Mouse (Mus musculus): ENCODE results near the gene Gpatch11.

DNA sequence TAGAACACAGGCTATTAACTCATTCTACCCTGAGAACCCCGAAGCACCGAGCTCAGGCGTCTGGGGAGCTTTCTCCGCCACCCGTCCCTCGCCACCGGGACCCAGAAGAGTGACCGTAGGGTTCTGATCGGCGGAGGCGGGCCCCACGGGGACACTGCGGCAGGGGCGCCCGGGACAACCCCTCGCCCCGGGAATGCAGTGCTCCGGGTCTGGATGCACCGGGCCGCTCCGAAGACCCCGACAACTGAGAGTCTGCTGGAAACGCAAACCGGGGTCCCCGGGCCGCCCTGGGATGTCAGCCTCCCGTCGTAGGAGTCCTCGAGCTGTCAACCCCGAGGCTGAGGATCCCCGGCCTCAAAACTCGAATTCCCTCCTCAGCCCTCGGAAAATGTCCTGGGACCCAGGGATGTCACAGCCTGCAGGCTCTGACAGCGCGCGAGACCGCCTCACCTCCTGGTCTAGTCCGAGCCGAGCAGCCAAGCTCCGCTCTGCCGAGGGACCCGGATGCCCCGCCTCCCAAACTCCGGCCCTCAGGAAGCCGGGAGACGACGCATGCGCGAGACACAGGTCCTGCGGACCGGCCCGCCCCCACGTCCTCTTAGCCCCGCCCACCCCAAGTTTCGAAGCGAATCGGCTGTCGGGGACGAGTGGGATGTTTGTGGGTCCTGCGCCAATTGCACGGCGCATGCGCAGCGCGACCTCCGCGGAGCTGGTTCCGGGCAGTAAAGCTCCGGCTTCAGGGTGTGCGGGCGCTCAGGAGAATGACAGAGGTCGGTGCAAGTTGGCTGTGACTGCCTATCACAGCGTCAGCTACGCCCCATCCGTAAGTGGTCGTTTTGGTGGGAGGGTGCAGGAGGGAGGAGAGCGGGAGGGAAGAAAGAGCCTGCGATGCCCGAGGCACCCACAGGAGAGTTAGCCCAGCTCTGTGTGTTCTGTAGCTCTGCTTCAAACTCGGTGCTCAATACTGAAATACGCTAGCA is at the start of gene Gpatch11, which contains the start of gene Heatr5b:
- TF ChIP-seq CTCF (IDR thresholded peaks at IDR 0.05; ENCODE audit: control insufficient read depth, insufficient read depth, insufficient replicate concordance, low read depth, low read length) = no peak
- TF ChIP-seq POLR2A (IDR thresholded peaks at IDR 0.05; ENCODE audit: control insufficient read depth, low read depth, low read length) = peak; percentile 82
